Mouse (Mus musculus): ENCODE results near the gene Trim63. TPM values are rescaled to one million over a fixed set of nuclear protein-coding genes. Genes with fewer than 3 reads are reported as not detected.
"Not testable (repeated sequence)": the region's sequence is repeated elsewhere in the genome, so short reads cannot be mapped to it uniquely, and the experiment has no call there.

Trim63 gene
- not detected in 2 replicates for total RNA-seq (2017)

DNA sequence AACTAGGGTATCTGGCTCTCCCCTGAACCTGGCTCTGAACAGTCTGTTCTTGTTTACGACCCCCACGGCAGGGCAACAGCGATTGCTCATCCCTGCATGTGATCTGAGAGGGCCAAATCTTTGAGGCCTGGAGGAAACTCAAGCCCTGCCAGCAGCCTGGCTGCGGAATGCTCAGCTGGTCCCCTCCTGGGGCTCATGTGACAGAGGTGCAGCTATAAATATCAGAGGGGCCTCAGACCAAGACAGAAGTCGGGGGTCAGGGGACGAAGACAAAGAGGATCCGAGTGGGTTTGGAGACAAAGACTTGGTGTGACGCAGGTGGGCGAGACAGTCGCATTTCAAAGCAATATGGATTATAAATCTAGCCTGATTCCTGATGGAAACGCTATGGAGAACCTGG lies at the start of gene Trim63:
TSS of gene Trim63 (plus strand) at position 245 of the 400 bp plus-strand sequence.
- ATAC-seq (ENCODE audit: extremely low read depth, insufficient number of reproducible peaks, low FRiP score, poor library complexity, severe bottlenecking) = no peak

DNA sequence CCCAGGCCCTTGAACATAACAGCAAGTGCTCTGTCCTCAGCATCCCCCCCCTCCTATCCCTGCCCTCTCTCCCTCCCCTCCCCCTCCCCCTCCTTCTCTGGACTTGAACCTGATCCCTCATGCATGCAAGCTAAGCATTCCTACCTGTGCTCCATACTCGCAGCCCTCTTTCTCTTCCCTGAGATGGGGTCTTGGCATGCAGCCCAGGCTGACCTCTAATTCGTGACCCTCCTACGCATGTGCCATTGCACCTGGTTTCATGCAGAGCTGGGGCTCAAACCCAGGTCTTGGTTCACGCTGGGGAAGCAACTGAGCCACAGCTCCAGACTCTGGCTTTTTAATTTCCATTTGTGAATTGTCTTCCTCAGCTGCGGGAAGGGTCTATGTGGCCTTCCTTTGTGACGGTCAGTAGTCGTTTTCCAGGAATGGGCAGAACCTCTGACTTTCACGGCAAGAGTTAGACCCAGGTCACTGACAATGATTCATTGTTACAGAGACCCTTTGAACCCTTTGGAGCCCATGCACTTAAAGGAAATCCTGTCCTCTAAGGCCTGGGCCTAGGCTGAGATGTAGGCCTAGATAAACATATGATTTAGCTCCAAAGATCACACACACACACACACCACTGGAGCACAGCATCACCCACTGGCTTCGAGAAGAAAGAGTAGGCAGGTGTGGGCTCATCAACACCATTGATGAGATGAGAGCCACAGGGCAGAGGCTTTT lies 48.9 kb upstream of the Trim63 start:
- no peak for ATAC-seq (ENCODE audit: extremely low read depth, insufficient number of reproducible peaks, low FRiP score, poor library complexity, severe bottlenecking)

DNA sequence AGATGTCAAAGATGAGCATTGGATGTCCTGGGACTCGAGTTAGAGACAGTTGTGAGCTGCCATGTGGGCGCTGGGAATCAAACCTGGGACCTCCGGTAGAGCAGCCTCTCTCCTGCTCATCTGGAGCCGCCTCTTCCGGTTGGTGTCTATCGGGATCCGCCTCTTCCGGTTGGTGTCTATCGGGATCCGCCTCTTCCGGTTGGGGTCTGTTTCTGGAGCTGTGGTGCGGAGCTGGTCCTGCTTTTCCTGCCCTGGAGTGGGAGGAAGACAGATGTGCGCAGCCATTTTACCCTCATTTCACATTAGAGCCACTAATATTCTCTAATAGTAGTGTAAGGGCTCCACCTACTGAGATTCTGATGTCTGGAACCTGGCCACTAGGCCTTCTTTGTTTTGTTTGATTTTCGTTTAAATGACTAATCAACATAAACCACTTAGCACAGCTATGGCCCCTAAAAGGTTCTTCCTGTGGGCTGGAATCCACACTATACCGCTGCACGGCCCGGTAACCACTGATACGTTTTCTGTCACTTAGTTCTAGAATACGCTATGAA lies 46.7 kb upstream of the Trim63 start:
- no peak for ATAC-seq (ENCODE audit: extremely low read depth, insufficient number of reproducible peaks, low FRiP score, poor library complexity, severe bottlenecking)

DNA sequence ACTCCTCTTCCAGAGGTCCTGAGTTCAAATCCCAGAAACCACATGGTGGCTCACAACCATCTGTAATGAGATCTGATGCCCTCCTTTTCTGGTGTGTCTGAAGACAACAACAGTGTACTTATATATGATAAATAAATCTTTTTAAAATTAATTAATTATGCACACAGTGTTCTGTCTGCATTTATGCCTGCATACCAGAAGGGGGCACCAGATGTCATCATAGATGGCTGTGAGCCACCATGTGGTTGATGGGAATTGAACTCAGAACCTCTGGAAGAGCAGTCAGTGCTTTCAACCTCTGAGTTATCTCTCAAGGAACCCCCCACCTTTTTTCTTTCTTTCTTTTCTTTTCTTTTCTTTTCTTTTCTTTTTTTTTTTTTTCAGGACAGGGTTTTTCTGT lies 45.3 kb upstream of the Trim63 start:
- peak; percentile 32; the same call in 1 of the 2 replicates for ATAC-seq (ENCODE audit: extremely low read depth, insufficient number of reproducible peaks, low FRiP score, poor library complexity, severe bottlenecking)

DNA sequence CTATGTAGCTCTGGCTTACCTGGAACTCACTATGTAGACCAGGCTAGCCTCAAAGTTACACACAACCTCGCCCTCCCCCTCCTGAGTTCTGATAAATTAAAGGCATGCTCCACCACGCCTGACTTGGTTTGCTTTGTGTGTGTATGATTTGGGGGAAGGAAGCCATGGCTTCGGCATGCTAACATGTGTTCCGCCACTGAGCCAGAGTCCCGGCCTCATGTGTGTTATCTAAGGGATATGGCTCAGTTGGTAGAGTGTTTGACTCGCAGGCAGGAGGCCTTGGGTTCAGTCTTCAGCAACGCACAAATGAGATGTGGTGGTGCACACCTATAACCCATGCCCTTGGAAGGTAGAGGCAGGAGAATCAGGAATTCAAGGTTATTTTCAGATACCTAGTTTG lies 42.9 kb upstream of the Trim63 start:
- ATAC-seq (ENCODE audit: extremely low read depth, insufficient number of reproducible peaks, low FRiP score, poor library complexity, severe bottlenecking) = no peak

DNA sequence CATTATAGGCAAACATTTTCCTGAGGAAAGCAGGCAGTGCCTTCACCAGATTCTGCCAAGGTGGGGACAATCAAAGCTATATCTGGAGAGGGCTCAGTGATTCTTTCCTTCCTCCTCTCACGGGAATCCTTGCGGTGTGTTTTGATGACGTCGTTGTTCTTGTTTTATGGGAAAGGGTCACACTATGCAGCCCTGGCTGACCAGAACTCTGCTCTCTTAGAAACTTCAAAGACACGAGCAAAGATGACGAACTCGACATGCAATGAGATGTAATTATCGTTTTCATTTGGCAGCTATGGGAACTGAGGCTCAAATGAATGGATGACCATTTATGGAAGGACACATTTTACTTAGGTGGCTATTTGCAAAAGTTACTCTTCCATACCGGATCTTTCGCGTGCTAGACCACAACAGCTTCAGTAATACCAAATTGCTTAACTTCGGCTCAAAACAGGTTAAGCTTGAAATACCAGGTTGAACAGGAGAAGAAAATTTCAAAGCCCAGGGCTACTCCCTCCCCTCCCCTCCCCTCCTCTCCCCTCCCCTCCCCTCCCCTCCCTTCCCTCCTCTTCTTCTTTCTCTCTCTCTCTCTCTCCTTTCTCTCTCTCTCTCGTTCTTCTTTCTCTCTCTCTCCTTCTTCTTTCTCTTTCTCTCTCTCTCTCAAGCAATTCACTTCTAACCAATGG lies 42.0 kb upstream of the Trim63 start:
- ATAC-seq (ENCODE audit: extremely low read depth, insufficient number of reproducible peaks, low FRiP score, poor library complexity, severe bottlenecking) = no peak

DNA sequence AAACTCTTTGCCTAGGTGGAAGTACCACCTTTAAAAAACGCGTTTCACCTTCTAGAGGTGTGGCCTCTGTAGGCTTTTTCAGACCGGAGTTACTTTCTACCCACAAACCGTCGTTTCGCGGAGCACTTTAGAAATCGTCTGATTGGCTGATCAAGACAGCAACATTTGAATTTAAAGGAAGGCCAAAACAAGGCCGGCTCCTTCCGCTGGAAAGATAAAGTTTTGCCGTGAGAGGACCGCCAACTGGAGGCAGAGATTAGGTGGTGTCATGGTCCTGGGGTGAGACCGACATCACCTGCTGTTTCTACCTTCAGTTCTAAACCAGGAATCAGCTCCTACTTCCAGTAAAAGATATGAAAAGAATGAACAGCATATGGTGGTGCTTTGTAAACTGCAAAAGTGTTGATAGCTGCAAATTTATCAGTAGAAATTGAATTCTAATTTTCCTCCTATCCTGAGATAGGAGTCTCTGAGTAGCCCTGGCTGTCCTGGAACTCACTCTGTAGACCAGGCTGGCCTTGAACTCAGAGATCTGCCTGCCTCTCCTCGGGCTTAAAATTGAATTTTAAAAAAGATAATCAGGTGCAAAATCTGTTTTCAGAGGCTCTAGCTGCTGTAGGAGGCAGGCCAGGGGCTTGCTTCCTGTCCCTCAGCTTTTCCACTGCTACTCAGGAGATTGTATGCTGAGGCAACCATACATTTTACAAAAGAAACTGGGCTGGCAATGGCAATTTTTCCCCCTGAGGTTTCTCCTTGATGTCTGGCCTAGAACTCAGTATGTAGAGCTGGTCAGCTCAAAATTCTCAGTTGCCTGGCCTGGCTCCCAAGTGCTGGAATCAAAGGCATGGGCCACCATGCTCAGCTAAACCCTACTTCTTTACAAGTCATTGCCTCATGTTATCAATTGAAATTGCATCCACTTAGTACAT lies 41.2 kb upstream of the Trim63 start:
- ATAC-seq (ENCODE audit: extremely low read depth, insufficient number of reproducible peaks, low FRiP score, poor library complexity, severe bottlenecking) = peak; percentile 84

DNA sequence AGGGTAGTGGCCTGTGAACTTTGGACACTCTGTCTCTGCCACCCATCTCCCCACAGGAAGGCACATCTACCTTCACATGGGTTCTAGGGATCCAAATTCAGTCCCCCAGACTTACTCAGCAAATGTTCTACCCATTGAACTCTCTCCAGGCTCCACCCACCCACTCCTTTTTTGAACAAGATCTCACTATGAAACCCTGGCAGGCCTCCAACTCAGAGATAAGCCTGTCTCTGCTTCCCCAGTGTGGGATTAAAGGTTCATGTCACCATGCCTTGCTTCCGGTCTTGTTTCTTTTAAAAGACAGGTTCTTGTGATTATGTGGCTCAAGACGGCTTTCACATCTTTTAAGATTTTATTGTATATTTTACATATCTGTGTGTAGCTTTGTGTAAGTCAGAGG lies 30.0 kb upstream of the Trim63 start:
- ATAC-seq (ENCODE audit: extremely low read depth, insufficient number of reproducible peaks, low FRiP score, poor library complexity, severe bottlenecking) = no peak

DNA sequence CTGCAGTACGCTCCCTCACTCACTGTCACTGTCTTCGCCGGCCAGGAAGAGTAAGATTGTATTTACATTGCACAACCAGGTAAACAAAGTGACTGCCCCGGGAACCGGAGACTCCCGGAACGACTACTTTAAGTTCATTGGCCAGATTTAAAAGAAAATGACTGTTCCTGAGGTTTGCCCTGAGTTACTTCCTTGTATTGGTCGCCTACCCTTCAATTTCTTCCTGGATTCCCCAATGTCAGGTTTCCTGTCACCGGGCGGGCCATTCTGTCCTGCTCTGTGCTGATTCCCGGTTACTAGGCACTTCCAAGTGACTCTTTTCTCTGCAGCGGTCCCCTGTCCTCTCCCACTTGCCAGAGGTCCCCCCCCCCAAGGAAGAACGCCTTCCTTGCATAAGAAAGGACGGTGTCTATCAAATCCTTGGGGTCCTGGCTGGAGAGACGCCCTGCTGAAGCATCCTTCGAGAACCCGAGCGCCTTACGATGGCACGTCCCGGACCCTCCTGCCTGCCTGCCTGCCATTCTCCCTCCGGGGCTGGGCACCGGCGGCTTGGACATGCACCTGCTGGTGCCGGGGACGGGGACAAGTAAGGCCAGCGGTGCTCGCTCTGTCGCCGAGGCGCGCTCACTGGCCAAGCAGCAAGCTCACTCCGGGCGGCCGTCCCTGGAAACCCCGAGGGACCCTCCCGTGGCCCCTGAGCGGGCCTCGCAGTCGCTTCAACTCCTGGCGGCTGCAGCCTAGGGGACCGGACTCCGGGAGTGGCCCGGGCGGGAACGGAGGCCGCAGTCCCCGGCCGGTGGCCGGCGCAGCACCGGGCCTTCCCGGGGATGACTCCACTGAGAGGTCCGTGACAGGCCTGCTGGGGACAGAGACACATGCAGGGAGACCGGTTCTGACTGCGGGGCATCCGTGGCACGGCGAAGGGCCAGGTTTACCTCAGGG lies 28.4 kb upstream of the Trim63 start:
- ATAC-seq (ENCODE audit: extremely low read depth, insufficient number of reproducible peaks, low FRiP score, poor library complexity, severe bottlenecking) = no peak

DNA sequence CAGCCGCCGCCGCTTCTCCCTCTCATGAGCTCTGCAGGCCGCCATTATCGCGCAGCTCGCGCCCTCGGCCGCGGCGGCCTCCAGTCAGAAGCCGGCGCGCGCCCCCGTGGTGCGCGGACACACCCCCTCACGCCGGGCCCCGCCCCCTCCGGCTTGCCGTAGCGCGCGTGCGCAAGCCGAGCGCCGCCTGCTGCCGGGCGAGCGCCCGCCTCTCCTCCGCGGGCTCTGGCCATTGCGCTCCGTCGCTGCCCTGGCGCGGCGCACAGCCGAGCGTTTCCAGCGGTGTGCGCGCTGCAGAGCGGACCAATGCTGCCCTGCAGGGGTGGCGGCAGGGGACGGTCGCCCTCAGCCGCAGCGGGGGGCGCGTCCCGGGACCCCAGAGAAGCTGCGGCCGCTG lies 27.8 kb upstream of the Trim63 start:
- peak; percentile 64 for ATAC-seq (ENCODE audit: extremely low read depth, insufficient number of reproducible peaks, low FRiP score, poor library complexity, severe bottlenecking)

DNA sequence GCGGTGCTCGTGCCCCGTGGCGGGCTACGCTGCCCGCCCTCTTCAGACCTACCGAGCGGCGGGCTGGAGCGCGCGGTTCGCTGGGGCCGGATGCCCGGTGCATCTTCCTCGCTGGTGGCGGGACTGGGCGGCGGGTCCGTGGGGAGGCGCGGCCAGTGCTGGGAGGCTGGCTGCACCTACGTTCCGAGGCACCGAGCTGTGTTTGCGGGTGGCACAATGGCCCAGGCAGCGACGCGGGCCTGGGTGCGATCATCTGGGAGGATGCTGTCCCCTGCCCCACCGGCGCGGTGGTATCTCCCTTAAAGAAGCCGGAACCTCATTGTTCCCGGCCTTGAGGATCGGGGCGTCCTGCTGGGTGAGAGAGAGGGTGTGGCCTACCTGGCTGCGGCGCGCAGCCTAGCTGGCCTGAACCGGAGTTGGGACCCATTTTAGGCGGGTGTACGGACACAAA lies 27.3 kb upstream of the Trim63 start, which contains the start of gene Pdik1l:
TSS of gene Pdik1l (minus strand) at position 321 of the 451 bp plus-strand sequence.
- peak; percentile 67 for ATAC-seq (ENCODE audit: extremely low read depth, insufficient number of reproducible peaks, low FRiP score, poor library complexity, severe bottlenecking)

DNA sequence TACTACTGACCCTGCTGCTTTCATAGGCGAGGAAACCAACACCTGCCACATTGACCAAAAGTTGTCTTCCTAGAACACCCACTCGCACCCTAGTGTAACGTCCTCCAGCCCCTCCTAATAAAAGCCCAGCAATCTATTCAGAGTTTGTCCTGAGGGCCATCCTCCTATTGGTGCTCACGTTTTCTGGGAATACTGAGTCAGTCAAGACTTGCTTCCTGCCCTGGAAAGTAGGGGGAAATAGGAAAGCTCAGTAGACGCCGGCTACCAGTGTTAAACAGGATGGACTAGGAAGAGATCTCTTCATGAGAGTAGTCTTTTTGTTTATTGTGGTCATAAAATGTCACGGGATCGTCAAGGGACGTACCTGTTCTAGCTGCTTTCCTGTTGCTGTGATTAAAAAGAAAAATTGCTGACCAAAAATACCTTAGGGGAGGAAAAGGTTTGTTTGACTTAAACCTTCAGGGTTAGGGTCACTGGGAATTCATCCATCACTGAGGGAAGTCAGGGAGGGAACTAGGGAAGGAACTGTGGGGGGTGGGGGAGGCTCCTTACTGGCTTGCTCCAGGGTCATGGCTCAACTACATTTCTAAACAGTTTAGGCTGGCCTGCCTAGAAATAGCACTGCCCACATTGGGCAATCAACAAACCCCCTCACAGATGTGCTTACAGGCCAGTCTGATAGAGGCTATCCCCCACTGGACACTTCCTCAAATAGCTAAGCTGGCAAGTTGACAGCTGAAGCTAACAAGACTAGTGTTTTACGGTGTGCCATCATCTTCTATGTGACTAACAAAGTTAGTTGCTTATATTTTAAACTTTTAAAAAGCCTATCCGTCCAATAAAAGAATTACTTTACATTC lies 26.3 kb upstream of the Trim63 start:
- no peak for ATAC-seq (ENCODE audit: extremely low read depth, insufficient number of reproducible peaks, low FRiP score, poor library complexity, severe bottlenecking)

DNA sequence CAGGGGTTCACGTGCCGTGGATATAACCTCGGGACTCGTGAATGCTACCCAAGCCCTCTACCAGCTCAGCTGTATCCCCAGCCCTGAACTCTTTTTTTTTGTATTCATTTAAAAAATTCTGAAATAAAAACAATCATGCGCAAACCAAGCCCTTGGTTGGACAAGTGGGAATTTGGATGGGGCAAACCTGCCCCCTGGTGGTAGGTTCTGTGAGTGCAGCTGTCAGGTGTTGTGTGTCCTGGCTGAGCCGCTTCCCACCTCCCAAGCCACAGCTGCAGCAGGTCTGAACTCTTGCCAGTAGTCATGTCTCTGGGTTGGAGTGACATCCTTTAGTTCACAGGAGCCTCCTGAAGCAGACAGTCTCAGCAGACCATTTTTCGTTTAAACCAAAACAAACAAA lies 22.9 kb upstream of the Trim63 start:
- ATAC-seq (ENCODE audit: extremely low read depth, insufficient number of reproducible peaks, low FRiP score, poor library complexity, severe bottlenecking) = peak; percentile 53; the same call in 1 of the 2 replicates

DNA sequence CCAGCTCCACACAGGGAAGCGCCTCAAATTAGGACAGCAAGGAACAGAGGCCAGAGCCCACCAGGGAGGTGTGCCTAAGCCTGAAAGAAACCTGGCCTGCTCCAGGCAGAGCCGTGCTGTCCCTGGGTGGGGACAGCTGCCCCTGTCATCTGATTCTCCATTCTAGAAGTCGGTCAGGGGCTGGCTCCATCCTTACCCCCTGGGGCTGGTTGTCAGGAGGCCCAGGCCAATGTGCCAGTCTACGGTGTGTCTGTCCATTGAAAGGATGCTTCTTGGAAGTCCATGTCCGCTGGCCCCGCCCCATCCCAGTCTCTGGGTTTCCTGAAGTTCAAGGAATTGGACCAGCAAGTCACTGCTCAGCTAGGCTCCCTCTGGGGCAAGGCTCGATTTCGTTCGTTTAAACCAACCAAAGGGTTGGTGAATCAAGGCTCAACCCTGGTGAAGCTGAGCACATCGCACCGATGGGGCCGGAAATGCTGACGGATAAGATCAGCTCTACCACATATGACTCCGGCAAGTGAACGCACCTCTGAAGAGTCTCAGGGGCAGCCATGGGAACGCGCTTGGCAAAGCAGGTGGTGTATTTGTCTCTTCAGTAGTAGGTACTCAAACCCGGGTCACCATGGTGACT lies 21.7 kb upstream of the Trim63 start:
- ATAC-seq (ENCODE audit: extremely low read depth, insufficient number of reproducible peaks, low FRiP score, poor library complexity, severe bottlenecking) = no peak

DNA sequence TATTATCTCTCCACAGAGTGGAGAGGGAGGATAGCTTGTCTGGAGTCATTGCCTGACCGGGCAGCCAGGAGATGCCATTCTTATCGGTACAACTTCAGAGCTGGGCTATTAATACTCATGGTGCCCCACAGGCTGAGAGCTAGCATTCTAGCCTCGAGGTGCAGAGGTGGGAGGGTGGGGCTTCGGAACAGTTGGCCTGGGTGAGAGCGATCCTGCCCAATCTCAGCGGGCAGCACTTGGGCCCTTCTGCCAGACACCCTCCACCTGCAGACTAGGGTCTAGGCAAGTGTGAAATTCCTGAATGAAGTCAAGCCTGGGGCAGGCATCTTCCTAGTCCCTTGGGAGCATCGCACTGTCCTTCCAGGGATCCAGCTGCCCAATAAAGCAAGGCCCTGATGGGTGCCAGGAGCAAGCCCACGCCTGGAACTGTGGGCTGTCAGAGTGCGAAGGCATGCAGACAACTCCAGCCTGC lies 21.2 kb upstream of the Trim63 start:
- ATAC-seq (ENCODE audit: extremely low read depth, insufficient number of reproducible peaks, low FRiP score, poor library complexity, severe bottlenecking) = no peak

DNA sequence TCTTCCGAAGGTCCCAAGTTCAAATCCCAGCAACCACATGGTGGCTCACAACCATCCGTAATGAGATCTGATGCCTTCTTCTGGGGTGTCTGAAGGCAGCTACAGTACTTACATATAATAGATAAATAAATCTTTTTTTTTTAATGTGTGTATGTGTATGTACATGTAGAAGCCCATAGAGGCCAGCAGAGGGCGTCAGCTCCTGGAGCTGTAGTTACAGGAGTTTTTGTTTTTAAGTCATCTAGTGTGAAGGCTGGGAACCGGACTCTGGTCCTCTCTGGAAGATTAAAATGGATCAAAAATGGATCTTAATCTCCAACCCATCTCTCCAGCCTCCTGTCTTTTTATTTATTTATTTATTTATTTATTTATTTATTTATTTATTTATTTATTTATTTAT lies 18.8 kb upstream of the Trim63 start:
- not testable (repeated sequence) for ATAC-seq (ENCODE audit: extremely low read depth, insufficient number of reproducible peaks, low FRiP score, poor library complexity, severe bottlenecking)

DNA sequence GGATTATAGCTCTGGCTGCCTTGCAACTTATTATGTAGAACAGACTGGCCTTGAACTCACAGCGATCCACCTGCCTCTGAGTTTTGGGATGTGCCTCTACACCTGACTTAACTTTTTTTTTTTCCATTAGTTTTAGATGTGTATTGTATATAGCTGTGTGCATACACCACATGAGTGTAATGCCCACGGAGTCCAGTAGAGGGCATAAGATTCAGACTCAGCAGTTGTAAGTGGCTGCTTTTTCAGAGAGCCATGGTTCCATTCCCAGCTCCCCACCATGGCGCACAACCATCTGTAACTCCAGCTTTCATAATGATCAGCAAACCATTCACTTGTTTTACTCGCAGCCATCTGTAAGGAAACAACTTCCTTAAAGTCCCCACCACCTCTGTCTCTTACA lies 18.4 kb upstream of the Trim63 start:
- no peak for ATAC-seq (ENCODE audit: extremely low read depth, insufficient number of reproducible peaks, low FRiP score, poor library complexity, severe bottlenecking)
